Mouse (Mus musculus) urinary bladder, postnatal 36 days (tissue): ENCODE measurements around the gene Sept1.
A peak's percentile ranks its signal among the peaks of the same experiment; 100 is the strongest.
"Not testable (repeated sequence)": the region's sequence is repeated elsewhere in the genome, so short reads cannot be mapped to it uniquely, and the experiment has no call there.

ENCODE experiments used
- DNase-seq, 2 experiments: peaks; one replicate each; pipeline ENCODE4 v3.0.0; 2022; ENCODE audit warnings: low spot score in 2 of 2, mixed read lengths in 1 of 2

Gene Sept1

GRCm38 (mm10) chr7:127253821-127254769 lies 21.2 kb upstream of the Sept1 start:
- DNase-seq: peak; percentile 90 to 94

GRCm38 (mm10) chr7:127253341-127253740 lies 20.4 kb upstream of the Sept1 start:
- DNase-seq: no peak

GRCm38 (mm10) chr7:127252414-127252813 lies 19.5 kb upstream of the Sept1 start:
- DNase-seq: no peak

- DNase-seq: not testable (repeated sequence)
Measured at GRCm38 (mm10) chr7:127250511-127250910, 17.6 kb upstream of the Sept1 start.

- no peak for DNase-seq
Measured at GRCm38 (mm10) chr7:127244658-127245510, 12.0 kb upstream of the Sept1 start.

DNA sequence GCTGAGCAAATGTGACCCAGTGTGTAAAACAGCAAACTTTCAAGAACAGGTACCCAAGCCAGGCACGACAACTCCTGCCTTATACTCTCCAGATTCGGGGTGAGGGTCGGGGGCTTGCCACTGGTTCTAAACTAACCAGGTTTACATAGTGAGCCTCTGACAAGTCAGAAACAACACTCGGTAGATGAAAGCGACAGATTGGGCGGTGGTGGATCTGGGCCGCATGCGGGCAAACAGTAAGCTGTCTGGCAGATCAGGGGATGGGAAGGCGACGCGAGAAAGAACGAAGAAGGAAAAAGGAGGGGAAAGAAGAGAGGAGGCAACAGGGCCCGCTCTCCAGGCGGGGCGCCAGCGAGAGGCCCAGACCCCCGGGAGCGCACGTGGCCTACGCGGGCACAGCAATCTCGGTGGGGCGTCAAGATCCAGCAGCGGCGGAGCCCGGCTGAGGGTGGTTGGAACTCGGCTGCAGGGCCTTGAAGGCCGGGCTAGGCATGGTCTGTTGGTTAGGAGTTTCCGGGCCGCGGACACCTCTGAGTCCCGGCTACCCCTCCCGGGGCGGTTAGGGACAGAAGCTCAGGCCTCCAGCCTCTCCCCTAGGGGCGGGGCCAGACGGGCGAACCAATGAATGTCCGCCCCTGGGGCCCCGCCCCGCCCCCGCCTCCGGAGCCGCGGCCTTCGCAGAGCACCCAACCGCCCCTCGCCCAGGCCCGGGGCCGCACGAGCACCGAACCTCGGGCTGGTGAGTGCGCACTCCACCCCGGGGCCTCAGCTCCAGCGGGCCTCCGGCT lies 11.1 kb upstream of the Sept1 start, which contains the start of gene Zfp771:
Zfp771 (plus strand) TSS at position 405 of the 788 bp plus-strand sequence.
- peak; percentile 91 to 94 for DNase-seq

- DNase-seq: no peak
Measured at GRCm38 (mm10) chr7:127243361-127243867, 10.5 kb upstream of the Sept1 start.

DNA sequence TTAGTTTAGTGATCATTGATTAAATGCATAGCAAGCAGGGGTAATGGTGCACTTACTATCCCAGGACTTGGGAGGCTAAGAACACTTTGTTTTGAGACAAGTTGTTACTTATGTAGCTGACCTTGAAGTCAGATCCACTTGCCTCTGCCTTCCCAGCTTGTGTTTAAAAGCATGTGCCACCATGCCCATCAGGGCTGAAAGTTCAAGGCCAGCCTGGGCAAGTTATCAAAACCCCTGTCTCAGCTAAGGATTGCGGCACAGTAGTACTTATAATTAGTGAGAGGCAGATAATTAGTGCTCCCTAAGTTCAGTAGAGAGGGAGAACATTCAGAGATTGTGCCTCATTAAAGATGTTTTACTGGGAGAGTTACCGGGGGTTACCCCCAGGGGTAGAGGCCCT lies 1.8 kb upstream of the Sept1 start:
- no peak for DNase-seq

DNA sequence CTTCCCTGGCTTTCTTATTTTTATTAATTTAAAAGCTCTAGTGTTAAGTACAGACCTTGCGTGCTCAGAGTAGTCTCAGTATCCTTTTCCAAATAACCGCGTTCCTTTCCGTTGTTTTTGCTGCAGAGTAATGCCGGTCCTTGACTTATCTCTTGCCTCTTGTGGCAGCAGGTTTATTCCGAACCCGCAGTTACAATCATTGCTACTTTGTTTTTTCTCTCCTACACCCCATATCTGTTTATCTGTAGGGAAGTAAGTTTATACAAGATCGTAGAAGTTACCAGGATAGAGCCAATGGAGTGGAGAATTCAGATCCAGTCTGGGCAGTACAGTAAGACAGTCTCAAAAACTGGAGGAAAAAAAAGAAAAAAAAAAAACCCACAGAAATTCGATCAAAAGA lies 835 bp upstream of the Sept1 start:
- DNase-seq: no peak

GRCm38 (mm10) chr7:127233368-127233749 lies 429 bp upstream of the Sept1 start:
- DNase-seq: no peak

DNA sequence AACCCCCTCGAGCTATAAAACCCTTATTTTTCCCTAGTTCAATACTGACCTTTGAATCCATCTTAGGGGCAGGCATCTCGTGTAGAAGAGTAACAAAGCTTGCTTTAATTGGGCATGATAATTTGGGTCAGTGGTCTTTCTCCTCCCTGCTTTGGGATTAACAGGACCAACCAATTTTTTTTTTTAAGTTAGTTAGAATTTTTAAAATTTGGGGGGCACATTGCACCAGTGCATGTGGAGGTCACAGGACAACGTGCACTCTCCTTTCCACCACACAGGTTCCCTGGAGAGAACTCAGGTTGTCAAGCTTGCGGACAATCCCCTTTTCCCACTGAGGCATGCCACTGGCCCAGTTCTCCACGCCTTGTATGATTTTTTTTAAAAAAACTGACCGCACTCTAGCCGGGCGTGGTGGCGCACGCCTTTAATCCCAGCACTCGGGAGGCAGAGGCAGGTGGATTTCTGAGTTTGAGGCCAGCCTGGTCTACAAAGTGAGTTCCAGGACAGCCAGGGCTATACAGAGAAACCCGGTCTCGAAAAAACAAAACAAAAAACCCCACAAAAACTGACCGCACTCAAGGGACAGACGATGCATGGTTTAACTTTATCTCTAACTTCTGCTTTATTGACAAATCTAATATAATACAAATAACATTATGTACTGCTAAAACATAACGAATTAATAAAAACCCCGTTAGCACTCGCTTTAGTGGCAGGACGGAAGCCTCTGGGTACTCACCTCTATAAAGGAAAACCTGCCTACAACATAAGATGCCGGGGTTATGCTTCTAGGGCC lies 906 bp downstream of the Sept1 start:
- DNase-seq: no peak

DNA sequence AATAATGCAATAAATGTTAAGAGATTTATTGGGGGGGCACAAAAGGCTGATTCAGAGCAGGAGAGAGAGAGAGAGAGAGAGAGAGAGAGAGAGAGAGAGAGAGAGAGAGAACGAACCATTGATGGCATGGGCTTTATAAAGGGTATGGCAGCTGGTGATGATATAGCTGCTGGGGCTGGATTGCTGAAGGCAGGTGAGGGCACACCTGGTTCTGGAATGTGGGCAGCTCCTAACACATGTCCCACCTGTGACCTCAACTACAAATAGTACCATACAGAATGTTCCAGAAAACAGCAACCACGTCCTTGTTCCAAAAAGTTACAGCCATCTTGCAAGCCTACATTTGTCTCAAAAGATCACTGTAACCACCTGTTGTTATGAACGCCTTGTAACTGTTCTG lies 1.6 kb downstream of the Sept1 start:
- no peak for DNase-seq

- peak; percentile 72 to 76 for DNase-seq
Measured at GRCm38 (mm10) chr7:127228615-127229303, 4.2 kb downstream of the Sept1 start.

DNA sequence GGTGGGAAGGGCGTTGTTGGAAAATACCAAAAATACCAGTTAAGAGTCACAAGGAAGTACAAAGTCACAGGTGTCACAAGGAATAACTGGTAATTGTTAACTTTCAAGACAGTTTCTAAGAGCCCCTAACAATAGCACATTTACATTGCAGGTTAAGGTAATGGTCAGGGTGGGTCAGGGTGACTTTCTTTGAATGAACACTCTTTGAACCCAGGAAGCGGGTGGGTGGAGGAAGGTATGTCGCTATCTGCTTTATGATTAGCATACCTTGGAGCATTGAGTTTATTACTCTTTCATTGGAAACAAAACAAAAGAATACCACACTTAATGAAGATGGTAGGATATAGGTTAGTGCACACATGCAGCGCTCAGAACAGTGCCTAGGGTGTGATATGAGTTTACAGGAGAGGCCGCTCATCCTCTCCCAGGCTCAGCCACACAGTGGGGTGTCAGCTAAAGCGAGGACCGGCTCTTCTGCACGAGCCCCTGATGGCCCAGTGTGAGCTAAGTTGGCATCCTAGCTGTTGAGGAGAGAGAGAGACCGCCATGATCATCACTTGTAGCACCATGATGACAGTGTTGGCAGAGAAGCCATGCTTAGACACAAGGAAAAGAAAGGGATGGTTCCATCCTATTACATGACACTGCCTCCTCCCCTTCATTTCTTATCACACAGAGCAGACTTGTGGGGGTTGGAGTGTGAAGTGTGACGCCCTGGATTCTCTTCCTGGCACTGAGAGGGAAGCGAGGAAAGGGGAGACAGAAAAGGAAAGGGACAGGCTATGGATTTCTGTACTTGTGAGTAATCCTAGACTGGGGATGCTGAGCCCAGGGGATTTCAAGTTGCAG lies 7.6 kb downstream of the Sept1 start:
- no peak for DNase-seq

DNA sequence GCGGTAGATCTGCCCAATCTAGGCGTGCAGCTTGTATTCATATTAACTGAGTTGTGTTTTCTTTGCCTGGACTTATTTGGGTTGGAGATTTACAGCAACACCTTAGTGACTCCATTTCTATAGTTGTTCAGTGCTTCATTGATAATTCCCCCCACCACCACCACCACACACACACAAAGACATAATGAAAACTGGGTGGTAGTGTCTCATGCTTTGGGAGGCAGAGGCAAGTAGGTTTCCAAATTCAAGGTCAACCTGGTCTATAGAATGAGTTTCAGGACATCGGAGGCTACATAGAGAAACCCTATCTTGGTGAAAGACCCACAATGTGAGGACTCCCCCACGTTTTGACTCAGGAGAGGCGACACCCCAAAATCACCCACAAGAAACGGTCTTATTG lies 8.3 kb downstream of the Sept1 start:
- DNase-seq: no peak

GRCm38 (mm10) chr7:127223515-127224478 lies 9.1 kb downstream of the Sept1 start:
- no peak for DNase-seq

DNA sequence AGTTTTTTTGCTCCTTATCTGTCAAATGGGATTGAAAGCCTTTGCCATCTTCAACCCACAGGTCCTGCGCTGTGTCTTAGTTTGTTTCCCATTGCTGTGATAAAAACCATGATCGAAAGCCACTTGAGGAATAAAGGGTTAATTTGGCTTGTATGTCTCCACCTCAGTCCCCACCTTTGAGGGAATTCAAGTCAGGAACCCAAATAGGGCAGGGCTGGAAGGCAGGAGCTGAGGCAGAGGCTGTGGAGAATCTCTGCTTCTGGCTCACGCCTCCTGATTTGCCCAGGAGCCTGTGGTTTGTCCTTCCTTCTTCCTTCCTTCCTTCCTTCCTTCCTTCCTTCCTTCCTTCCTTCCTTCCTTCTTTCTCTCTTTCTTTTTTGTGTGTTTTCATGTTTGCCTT lies 9.8 kb downstream of the Sept1 start:
- no peak for DNase-seq

GRCm38 (mm10) chr7:127220440-127220839 lies 12.5 kb downstream of the Sept1 start:
- DNase-seq: no peak
